Mouse (Mus musculus) telencephalon, adult 2 months (tissue): ENCODE results near the gene Zfp598.
A peak's percentile ranks its signal among the peaks of the same experiment; 100 is the strongest.
"Not testable (repeated sequence)": the region's sequence is repeated elsewhere in the genome, so short reads cannot be mapped to it uniquely, and the experiment has no call there.

Source experiments
- DNase-seq: peaks from one replicate; pipeline ENCODE4 v3.0.0-alpha.2; 2011; ENCODE audit warnings: low read depth, low spot score

Gene Zfp598

DNA sequence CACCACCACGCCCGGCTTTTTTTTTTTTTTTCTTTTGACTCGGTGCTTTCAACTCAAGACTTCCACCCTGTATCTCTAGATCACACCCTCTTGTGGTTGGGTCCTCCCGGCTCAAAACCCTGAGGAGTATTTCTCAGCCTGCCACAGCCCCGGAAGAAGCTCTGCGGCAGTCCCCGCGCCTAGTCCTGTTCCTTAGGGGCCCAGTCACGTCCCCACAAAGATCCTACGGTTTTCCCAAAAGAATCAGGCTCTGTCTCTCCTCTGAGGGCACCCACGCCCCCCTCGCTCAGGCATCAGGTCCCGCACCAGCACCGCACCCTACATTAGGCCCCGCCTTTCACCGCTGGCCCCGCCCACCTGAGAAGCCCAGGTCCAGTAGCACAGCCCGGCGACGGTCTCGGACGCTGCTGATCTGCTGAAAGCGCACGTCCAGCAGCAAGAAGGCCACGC lies 17.7 kb downstream of the Zfp598 start:
- no peak for DNase-seq

DNA sequence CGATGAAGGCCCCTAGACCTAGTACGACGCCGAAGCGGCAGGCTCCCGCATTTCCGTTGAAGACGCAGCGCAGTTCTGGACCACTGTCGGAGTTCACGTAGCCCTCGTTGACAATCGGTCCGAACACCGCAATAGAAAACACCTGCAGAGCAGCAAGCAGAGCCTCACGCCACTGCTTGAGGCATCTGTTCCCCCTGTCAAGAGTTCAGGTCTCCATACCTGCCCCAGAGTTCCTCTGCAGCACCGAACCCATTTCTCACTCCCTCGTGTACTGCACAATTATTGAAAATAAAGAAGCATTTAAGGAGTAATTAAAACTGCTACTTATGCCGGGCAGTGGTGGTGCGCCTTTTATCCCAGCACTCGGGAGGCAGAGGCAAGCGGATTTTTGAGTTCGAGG lies 18.1 kb downstream of the Zfp598 start:
- DNase-seq: no peak

DNA sequence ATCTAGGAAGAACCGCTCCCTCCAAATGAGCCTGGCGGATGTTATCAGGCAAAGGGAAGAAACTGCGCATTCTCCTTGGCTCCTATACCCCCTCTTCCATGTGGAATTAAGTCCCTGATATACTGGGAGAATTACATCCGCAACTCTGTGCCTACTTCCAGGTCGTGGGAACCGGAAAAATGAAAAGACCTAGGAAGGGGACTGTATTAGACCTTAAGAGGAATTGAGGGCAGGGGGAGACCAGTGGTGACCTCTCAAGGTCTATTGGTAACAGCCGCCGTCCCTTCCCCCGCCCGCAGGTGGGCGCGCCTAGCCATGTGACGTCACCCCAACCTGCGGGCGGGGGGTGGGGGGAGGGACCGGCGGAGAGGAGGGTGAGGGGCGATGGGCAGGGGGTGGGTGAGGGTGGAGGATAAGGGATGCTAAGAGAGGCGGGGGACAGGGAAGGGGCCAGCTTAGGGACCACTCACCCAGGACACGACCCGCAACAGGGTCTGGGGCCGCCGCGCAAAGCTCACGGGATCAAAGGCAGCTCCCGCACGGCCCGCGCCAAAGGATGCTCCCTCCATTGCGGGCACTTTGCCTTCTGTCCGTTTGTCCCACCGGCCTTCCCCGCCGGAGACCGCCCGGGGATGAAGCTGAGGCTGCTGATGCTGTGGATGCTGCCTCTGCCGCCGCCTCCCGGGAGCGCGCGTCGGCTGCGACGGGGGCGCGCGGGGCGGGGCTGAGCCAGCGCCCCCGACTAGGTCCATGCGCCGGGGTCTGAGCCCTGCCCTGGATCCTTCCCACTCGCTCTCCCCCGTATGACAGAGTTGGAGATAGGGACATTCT lies 20.0 kb downstream of the Zfp598 start, which contains the start of gene Syngr3:
Gene Syngr3, minus strand, starts transcription at position 705 of the 831 bp plus-strand sequence.
- no peak for DNase-seq

DNA sequence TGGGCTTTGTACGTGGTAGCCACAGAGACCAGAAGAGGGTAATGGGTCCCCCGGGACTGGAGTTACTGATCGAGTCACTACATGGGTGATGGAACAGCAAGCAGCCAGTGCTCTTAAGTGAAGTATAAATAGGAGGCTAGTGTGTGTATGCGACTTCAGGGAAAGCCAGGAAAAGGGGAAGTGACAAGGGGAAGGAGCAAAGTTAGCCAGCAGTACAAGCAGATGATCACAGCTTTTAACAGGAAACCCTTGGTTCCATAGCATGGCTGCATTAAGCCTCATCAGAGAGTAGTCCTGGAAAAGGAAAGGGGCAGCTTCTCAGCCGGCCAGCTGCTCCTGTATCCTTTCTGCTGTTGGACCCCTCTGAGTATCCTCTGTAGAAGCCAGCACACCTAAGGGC lies 22.9 kb downstream of the Zfp598 start:
- no peak for DNase-seq

DNA sequence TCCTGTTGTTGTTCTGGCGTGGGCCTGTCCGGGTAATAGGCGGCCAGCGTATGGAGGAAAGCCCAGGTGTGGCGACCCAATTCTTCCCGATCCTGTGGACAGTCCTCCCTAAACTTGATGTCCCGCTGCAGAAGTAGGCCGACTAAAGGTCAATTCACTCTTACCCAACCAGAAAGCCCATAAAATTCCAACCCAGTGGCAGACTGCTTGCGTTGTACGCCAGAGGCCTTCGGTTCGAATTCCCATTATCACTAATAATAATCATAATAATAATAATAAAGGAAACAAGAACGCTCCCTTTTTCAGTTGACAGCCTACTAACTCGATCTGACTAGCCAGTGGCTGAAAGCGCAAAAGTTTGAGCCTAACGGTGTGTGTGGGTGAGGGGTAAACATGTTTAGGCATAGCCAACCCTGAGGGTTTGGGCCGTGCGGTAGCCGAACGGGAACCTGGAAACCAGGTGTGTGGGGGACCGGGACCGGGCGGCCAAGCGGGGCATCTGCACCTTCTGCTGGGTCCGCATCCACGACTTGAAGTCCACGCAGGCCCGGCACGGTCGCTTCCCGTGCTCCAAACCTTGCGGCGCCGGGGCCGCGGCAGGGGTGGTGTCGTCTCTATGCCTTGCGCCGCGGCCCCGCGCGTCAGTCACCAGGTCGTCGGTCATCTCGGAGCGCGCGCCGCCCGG lies 26.0 kb downstream of the Zfp598 start:
- DNase-seq: no peak

DNA sequence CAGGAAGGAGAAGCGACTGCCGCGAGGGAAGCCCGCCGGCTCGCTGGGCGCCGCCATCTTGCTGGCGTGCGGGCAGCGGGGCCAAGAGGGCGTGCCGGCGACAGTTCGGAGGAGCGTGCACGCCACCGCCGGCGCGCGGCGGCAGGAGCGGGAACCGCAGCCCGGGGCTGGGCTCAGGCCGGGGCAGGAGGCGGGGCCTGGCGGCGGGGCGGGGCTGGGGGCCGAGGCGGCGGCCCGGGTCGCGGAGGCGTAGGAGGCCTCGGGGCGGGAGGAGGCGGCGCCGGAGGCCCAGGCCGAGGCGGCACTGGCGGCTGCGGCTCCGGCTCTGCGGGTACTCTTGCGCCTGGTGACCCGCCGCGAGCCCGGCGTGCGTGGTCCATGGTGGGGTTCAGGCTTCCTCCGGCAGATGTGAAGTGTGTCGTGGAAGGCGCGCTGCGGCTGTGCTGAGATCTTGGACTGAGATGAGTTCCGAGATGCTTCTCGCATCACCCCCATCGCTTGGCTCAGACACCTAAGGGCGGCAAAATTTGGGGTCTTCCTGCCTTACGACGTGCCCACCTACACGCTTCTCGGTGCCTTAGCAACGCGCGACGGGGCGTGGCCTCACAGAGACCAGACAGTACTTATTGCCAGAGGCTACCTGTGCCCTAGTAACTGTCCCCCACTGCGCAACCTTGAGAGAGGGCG lies 26.7 kb downstream of the Zfp598 start, which contains the start of the genes Gfer and Noxo1:
Gene Gfer, minus strand, starts transcription at position 146 of the 687 bp plus-strand sequence.
Gene Noxo1, plus strand, starts transcription at position 224 of the 687 bp plus-strand sequence.
- DNase-seq: no peak

DNA sequence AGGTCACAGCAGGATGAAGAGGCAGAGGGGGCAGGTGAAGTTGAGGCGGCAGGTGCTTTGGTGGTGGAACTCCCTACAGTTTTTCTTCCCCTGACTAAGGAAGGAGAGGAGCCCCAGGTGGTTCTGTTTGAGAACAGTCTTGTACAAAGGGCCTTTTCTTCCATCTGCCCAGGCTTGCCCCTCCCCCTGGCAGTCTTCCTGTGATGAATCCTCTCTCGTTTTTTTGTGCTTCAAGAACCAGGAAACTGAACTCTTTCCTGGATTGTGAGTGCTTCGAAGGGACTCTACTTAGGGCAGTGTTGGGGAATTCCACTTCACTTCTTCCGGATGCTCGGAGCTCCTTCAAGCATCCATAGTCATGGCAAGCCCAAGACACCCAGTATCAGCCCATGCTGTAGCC lies 28.5 kb downstream of the Zfp598 start:
- DNase-seq: no peak

DNA sequence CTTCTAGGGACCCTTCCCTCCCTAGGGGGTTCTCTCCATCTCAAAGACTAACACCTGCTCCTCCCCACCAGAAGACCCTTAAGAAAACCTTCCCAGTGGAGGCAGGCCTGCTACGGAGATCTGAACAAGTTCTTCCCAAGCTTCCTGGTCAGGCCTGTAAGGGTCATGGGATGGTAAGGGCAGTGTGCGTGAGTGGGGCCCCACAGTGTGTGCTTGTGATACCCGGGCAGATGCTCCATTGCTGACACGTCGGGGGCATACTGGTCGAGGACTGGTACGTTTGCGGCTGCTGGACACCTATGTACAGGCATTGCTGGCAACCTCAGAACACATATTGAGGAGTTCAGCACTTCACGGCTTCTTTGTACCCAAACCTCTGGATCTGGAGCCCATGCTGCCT lies 29.2 kb downstream of the Zfp598 start:
- DNase-seq: no peak

DNA sequence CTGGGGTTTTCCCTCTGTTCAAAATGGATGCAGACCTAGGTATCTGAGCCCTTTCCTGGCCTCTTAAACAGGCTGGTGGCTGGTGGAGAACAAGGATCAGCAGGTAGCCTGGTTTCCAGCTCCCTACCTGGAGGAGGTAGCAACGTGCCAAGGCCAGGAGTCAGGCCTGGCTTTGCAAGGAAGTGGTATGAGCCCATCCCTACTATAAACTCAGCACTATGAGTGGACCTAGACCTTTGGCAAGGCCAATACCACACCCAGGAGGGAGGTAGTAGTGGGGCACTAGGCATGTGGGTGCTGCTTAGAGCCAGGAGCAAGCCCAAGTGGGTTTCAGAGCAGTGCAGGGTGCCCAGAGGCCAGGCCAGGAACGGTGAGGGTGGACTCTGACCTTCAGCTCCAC lies 30.0 kb downstream of the Zfp598 start:
- no peak for DNase-seq

DNA sequence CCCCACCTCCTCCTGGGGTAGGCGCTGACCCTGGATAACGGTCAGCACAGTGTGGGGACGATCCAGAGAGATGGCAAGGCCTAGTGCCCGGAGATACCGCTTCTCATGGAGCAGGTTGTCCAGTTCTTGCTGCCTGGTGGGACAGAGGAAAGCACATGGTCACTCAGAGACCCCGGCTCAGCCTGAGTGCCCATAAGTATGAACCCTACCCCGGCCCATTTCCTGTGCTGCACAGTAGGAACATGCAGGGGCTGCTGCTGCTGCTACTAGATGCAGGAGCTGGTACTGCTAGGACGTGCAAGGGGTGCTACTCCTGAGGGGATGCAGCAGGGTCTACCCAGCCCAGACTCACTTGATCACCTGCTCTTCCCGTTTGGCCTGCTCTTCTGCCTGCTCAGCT lies 31.8 kb downstream of the Zfp598 start:
- DNase-seq: no peak

DNA sequence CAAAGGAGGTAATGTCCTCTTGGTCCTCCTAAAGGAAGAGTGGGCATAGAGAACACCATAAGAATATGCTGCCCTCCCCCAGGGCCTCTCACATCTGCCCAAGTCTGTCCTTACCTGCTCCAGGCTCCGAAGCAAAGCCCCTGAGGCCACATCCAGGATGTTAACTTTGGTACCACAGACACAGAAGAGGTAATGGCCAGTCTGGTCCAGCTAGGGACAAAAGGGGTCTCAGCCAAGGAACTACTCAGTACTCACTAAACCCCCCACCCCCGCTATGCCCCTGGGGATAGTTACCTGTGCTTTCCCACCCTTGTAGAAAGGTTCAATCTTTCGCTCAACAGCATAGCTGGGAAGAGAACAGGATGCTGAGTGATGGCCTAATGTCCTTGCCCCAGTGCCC lies 36.3 kb downstream of the Zfp598 start:
- no peak for DNase-seq

DNA sequence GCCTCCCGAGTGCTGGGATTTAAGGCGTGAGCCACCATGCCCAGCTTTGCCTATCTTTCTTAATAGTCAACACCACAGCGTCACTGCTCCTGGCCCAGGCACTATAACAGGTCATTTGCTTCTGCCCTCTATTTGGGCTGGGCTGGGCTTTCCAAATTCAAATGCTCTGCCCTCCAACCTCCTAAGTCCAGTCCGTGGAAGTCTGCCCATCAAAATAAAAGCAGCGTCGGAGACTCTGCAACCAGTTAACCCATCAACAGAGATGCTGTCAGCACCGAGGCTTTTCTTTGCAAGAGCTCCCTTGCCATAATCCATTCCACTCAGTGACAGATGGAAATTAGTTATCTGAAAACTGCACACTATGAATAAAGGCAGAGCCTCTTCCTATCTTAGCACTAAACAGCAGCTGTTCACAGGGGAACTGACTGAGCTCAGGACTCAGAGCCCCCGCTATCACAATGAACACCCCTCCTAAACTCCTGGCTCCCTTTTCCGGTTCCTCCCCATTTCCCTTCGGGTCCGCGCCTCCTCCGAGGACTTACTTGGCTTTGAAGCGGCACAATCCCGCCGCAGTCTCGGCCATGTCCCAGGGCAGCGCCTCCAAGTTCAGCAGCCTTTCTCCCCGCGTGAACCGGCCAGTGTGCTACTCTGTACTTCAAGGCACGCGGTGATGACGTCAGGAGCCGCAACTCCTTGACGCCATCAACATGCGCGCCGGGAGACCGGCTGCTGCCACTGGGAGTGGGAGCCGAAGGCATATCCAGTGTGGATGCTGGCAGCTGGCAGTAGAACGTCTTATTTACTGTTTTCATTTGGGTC lies 37.7 kb downstream of the Zfp598 start, which contains the start of gene Tbl3:
Gene Tbl3, minus strand, starts transcription at position 679 of the 819 bp plus-strand sequence.
- peak; percentile 91 for DNase-seq

DNA sequence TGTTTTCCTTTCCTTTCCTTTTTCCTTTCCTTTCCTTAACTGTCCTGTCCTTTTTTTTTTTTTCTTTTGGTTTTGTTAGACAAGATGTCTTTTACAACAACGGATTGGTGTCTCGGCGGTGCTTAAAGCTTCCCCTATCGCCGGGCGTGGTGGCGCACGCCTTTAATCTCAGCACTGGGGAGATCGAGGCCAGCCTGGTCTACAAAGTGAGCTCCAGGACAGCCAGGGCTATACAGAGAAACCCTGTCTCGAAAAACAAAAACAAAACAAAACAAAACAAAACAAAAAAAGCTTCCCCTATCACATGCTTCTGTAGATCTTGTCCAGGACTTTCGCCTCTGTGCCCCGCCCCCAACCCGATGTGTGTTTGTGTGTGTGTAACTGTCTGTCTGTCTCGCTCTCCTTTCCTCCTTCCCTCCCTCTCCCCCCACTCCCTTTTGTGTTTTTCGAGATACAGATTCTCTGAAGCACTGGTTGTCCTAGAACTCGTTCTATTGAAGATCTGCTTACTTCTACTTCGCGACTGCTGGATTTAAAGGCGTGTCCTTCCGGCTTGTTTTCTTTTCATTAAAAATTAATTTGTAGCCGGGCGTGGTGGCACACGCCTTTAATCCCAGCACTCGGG lies 38.4 kb downstream of the Zfp598 start:
- DNase-seq: no peak

DNA sequence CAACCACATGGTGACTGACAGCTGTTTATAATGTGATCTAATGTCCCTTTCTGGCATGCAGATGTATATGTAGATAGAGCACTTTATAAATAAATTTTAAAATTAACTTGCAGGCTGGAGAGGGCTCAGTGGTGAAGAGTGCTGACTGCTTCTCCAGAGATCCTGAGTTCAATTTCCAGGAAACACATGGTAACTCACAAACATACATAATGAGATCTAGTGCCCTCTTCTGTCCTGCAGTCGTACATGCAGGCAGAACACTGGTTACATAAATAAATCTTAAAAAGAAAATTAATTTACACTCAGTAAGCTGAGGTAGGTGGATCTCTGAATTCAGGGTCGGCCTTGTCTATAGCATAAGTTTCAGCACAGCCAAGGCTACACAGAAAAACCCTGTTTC lies 39.2 kb downstream of the Zfp598 start:
- no peak for DNase-seq

DNA sequence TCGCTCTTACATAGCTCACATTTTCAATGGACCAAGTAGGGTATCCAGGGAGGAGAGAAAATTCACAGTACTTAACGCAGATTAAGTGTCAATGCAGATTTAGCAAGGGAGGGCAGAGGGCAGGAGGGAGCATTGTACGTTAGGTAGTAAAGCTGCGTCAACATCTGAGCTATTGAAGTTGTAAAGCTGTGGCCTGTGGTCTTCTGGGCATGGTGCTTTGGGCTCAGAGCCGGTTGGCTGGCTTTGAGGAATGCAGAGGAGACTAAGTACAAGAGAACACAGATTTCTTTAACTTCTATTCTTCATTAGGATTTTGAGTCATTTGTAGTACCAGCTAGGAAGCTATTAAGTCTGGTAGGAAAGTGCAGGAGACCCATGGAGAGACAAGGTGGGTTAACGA lies 46.1 kb downstream of the Zfp598 start:
- no peak for DNase-seq

DNA sequence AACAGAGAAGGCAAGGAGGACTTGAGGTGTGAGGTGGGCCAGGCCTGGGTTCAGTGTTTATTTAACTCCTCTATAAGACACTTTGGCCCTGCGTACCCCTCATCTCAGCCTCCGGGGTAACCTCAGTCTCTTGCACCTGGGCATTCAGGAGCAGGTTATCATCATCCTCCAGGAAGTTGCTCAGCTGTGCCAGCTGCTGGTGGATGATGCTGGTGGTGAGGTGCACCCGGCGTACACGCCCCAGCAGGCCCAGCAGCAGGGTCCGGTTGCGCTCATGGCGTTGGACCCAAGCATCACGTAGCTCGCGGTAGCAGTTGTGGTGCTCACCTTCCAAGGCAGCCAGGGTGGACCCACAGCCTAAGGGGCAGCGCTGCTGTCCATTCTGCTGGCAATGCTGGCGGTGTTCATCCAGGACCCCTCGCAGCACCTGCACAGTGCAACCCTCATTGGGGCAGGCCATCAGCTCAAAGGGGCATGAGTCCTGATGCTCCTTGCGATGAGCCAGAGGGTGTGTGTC lies 46.7 kb downstream of the Zfp598 start:
- no peak for DNase-seq

DNA sequence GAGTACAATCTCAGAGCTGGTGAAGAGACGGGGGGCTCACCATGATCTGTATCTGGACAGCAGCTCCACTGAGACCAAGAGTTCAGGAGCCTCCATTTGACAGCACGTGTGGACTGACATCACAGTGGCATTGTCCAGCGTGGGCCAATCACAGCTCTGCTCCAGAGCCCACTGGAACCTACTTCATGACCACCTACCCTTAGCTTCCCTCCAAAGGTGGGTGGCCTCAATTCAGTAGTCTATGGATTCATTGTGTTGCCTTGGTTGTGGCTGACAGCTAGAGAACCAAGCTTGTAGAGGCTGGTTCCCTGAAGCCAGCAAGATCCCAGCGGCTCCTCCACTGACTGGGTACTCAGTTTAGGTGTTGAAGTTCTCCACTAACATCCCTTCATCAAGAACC lies 48.5 kb downstream of the Zfp598 start, which contains the start of the genes Rnf151 and Rps2:
Gene Rnf151, minus strand, starts transcription at position 121 of the 400 bp plus-strand sequence.
Gene Rps2, plus strand, starts transcription at position 174 of the 400 bp plus-strand sequence.
- DNase-seq: no peak

DNA sequence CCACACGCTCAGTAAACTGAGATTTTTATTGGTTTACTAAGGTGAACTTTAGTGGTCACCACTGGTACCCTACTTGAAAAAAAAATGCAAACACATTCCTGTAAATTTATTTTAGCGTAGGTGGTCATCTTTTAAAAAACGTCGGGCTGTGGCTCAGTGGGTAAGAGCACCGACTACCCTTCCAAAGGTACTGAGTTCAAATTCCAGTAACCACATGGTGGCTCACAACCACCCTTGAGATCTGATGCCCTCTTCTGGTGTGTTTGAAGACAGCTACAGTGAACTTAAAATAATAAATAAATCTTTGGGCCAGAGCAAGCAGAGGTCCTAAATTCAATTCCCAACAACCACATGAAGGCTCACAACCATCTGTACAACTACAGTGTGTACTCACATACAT lies 49.5 kb downstream of the Zfp598 start:
- not testable (repeated sequence) for DNase-seq

DNA sequence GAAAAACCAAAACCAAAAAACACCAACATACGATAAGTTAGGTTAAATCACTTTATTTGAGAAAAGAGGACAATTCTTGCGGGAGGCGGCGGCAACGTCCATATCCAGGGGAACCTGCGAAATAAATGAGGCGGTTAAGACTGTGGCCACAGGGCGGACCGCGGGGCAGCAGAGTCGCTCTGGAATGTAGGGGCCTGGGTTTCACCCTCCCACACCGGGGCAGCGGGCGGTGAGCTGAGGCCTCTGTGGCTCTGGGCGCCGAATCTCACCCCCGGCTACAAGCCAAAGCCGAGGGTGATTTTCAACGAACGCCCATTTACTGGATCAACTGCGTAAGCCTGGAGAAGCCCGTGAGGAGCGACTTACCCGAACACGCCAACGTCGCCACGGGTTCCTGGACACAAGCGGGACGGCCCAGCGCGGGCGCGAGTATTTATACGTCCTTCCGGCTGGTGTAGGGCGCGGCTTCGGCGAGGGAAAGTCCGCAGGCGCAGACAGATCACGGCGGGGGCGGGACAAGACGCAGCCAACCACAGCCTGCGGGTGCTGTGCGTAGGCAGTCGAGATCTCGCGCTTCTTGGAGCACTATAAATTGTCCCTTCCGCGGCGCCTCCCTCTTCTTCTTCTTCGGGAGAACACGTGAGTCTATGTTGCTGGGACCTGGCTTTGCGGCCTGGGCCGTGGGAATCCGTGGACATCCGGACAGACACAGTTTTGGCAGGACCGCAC lies 50.2 kb downstream of the Zfp598 start:
- peak; percentile 99 for DNase-seq

DNA sequence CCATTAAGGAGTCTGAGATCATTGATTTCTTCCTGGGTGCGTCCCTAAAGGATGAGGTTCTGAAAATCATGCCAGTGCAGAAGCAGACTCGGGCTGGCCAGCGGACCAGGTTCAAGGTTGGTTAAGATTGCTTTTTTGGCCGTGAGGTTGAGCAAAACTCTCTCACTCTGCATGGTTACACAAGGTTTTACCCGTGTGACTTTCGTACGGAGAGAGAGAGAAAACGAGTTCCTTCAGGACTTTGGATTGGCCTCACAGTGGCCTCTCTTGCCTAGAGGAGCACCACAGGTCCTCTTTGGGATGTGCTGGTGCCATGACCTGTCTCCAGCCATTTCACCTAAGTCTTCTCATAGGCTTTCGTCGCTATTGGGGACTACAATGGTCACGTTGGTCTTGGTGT lies 51.1 kb downstream of the Zfp598 start:
- DNase-seq: not testable (repeated sequence)
